Mouse (Mus musculus) cerebellum, adult 2 months (tissue): Measurements from ENCODE around the gene Spata31d1b.

ENCODE experiments used
- CTCF ChIP-seq: fragments of 200-500 bp; IDR thresholded peaks from 2 replicates; pipeline ENCODE4 v1.5.1; 2011; ENCODE audit warnings: low read depth, mild to moderate bottlenecking, control low read depth, low read length, moderate library complexity, borderline replicate concordance; ENCODE audit not compliant: insufficient read depth
- POLR2A ChIP-seq: fragments of 200-500 bp; IDR thresholded peaks from 2 replicates; pipeline ENCODE4 v1.6.1; 2011; ENCODE audit warnings: low read length, control low read depth, borderline replicate concordance; ENCODE audit not compliant: insufficient read depth

DNA sequence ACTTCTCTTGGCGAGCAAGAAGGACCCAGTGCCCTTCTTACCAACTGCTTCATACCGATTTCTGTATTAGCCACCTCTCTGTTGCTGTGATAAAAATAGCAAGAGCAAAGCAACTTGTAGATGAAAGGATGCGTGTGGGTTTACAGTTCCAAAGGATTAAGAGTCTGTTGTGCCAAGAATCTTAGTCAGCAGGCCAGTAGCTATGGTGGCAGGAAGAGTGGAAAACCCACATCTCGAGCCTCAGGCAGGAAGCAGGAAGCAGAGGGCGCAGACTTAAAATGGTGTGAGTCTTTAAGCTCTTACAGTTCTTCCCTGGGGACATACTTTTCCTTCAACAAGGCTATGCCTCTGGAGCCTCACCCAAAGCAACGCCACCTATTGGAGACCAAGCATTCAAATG is 33.4 kb downstream of the Spata31d1b start:
- TF ChIP-seq CTCF = no peak
- no peak for TF ChIP-seq POLR2A
